Mouse (Mus musculus): Measurements from ENCODE around the gene Car15.

Car15 gene

GRCm38 (mm10) chr16:17838051-17838450 lies at the start of gene Car15:
Gene Car15 (minus strand): TSS chr16:17838364.
- DNase-seq = peak; percentile 32

GRCm38 (mm10) chr16:17884116-17884515 lies 46.0 kb upstream of the Car15 start:
- no peak for DNase-seq

DNA sequence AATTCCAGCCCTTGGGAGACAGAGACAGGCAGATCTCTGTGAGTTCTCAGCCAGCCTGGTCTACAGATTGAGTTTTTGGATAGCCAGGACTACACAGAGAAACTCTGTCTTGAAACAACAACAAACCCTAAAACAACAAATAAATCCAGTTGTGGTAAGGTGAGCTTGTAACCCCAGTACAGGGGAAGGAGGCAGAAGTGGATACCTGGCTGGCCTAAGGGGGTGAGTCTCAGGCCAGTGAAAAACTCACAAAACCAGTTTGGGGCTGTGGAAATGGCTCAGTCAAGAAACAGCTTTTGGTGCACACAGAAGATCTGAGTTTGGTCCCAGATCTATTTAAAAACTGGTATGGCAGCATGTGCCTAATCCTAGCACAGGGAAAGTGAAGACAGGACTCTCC lies 44.0 kb upstream of the Car15 start:
- DNase-seq = no peak

DNA sequence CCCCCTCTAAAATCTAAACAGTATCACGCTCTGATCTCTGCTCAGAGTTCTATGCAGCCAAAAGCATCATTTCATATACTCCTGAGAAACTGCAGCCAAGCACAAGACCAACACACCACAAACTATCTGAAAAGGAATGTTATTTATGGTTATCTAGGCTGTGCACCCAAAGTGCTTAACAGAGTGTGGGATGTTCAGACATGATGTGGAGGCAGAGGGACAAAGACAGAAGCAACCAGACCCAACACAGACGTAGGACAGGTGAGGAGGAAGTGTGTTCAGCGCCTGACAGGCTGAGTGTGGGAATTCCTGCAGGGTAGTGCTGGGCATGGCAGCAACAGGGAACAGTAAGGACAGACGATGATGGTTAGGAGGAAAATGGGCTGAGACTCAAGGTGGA lies 41.4 kb upstream of the Car15 start:
- no peak for DNase-seq

GRCm38 (mm10) chr16:17876096-17876495 lies 37.9 kb upstream of the Car15 start:
- no peak for DNase-seq

DNA sequence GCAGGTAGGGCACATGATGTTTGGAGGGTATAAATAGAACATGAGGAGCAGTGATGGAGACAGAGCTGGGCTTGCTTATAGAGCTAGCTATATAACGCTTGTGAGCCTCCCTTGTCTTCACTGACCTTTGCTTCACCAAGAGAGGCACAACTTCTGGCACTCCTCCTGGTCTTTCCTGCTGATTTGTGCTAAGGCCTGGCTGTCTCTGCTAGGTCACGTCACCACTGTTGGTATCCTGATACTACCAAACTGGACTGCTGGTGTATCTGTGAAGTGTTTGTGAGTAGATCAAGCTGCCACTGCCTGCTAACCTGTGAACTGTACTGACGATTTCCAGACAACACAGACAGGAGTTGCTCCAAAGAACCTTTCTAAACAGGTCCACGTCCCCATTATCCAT lies 37.0 kb upstream of the Car15 start:
- no peak for DNase-seq

DNA sequence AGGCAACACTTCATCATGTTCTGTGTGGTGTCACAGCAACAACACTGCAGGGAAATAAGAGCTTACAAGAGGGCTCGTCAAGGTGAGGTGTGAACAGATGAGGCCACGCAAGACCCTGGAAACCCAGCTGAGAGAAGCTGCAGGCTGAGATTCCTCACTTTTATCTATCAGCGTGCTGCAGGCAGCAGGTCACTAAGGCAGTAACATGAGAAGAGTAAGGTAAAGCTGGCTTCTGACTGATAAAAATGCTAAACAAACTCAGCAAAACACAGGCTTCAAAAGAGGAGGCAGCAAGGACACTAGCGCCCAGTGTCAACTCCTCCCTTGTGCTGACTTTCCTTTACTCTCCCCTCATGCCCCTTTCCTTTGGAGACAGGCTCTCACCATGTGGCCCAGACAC lies 34.8 kb upstream of the Car15 start:
- no peak for DNase-seq

GRCm38 (mm10) chr16:17871248-17871647 lies 33.1 kb upstream of the Car15 start:
- no peak for DNase-seq

GRCm38 (mm10) chr16:17865770-17866169 lies 27.6 kb upstream of the Car15 start:
- peak; percentile 20 for DNase-seq

- no peak for DNase-seq
Measured at GRCm38 (mm10) chr16:17865293-17865692, 27.1 kb upstream of the Car15 start.

GRCm38 (mm10) chr16:17858592-17858991 lies 20.4 kb upstream of the Car15 start:
- peak; percentile 54 for DNase-seq

DNA sequence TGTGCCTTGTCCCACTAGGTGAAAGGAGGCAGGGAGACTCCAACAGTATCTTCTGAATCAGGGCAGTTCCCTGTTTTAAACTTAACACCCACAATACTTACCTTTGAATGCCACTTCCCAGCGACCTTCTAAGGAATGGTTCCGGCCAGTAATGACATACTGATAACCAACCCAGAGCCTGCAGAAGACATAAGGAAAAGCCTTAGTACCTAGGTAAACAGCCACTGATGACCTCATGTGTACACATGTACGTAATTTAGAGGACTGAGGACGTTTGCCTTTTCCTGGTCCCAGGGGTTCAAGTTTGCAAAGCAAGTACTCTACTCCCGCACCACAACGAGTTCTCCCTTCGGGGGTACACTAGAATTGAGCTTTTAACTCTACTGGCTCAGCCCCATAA lies 19.0 kb upstream of the Car15 start:
- DNase-seq = no peak

DNA sequence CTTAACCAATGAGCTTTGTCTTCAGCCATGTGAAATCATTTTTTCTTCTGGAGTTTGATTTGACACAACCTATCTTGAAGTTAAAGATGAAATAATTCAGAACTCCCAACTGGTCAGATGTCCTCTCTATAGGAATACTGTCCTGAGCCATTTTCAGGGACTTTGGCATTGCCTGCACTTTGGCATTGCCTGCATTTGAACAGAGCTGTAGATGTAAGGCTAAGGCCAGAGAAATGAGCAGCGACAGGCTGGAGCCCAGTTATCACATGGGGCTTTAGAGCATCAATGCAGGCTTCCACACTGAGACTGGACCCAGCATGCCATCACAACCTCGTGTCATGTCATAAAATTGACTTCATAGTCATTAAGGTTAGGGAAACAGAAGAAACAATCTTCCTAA lies 15.1 kb upstream of the Car15 start:
- DNase-seq = no peak

GRCm38 (mm10) chr16:17851860-17852259 lies 13.7 kb upstream of the Car15 start:
- DNase-seq = no peak

GRCm38 (mm10) chr16:17851331-17851730 lies 13.2 kb upstream of the Car15 start:
- DNase-seq = no peak

- no peak for DNase-seq
Measured at GRCm38 (mm10) chr16:17849486-17849885, 11.3 kb upstream of the Car15 start.

DNA sequence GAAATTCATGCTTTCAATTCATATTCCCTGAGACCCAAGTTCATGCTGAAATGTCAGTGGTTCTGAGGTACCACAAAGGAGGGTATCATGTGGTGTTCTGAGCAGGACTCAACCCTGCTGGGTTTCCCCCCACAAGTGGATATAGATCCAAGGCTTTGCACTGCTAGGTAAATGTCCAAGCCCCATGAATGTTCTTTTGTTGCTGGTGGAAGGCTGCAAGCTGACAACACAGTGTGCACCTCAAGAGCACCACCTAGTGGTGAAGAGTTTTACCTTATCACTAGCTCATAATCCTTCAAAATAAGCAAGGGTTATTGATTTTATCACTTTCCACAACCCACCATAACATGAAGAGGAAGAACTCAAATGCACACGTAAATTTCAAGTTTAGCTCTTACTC lies 10.8 kb upstream of the Car15 start:
- DNase-seq = peak; percentile 67

- no peak for DNase-seq
Measured at GRCm38 (mm10) chr16:17848431-17848830, 10.3 kb upstream of the Car15 start.

- DNase-seq = no peak
Measured at GRCm38 (mm10) chr16:17843701-17844365, 5.7 kb upstream of the Car15 start.

GRCm38 (mm10) chr16:17842437-17842836 lies 4.3 kb upstream of the Car15 start:
- DNase-seq = no peak

DNA sequence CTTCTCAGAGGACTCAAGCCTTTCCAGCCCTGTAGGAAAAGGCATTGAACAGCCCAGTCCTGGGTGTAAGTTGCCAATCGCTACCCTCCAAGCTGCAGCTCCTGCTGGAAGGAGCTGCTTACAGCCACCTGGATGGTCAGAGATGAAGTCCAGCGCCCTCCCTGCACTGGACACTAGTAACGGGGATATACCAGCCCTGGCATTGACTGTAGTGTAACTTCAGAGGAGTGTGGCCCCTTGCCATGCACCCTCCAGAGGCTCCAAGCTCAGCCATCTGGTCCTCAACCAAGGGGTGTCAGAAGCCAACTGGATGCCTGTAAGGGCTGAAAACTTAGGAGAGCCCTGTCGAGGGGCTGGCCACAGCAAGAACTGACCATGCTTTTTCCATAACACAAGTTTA lies 1.8 kb upstream of the Car15 start:
- no peak for DNase-seq

GRCm38 (mm10) chr16:17835481-17835880 lies 2.7 kb downstream of the Car15 start:
- DNase-seq = peak; percentile 33

DNA sequence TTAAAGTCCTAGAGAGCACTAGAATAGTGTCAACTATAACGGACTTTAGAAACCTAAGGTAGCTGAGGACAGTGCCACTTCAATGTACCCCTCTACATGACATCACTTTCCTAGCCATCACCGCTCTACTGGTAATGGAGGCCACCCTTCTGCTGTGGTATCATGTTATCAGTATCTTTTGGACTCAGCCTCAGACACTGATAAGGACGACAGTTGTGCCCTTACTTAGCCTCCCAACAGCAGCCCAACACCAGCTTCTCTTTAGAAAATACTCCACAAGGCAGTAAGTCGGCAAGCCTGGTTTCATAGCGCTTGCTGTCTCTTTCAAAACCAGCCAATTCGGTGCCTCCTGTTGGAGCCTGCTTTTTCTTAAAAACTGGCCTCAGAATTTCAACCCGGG lies 3.6 kb downstream of the Car15 start:
- no peak for DNase-seq

GRCm38 (mm10) chr16:17833681-17834399 lies 4.3 kb downstream of the Car15 start:
- peak; percentile 49 for DNase-seq

- DNase-seq = peak; percentile 40
Measured at GRCm38 (mm10) chr16:17833321-17833680, 4.9 kb downstream of the Car15 start.
